Mouse (Mus musculus): Measurements from ENCODE around the gene Tlr12. TPM values are rescaled to one million over a fixed set of nuclear protein-coding genes. Genes with fewer than 3 reads are reported as not detected.
A peak's percentile ranks its signal among the peaks of the same experiment; 100 is the strongest.
"Not testable (repeated sequence)": the region's sequence is repeated elsewhere in the genome, so short reads cannot be mapped to it uniquely, and the experiment has no call there.

The Tlr12 gene
- total RNA-seq, 2 experiments from 2014 or later, result 1.5 to 1.7 TPM

DNA sequence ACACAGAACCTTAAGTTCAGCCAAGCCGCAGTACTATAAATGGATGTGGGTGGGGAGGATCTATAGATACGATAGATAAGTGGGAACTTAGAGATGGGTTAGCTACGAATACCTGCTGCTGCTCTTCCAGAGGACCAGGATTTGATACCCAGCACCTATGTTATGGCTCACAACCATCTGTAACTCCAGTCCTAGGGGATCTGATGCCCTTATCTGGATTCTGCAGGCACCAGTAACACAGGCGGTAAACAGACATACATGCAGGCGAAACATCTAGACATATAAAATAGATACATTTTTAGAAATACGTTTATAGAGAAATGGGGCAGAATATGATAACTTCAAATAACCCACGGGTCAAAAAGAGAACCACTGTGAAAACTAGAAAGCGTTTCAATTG is 2.7 kb upstream of the Tlr12 start:
- DNase-seq (ENCODE audit: low spot score in 2 of 2), result no peak

DNA sequence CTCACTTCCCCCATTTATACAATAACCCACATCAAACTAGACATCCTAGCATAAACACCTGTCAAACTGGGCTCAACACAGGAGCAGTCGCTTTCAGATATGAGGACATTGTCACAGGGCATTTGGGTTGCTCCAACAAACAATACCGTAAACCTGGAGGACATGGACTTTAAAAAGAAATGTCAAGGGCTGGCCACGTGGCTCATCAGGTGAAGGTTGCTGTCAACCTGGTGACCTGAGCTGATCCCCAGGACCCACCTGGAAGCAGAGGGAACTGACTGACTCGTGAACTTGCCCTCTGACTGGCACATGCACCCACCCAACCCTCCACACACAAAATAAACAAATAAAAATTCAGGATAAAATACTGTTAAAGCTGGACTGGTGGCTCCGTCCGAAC is 2.2 kb upstream of the Tlr12 start:
- DNase-seq (ENCODE audit: low spot score in 2 of 2), result no peak

DNA sequence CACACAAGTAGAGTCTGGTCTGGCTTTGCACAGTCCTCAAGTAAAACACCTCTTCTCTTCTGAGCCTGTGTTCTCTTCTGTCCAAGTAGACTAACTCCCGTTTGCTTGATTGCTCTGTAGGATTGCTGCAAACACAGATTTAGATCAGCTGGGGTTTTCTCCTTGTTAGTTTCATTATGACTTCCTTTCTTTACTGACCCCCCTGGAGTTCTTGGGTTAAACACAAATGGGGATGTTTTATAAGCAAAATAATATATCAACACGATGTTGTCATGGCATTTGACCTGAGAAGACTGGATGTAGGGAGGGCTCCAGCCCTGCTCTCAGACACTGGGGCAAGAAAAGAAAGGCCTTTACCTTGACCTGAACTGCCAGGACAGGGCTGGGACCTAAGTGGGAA is 544 bp upstream of the Tlr12 start:
- DNase-seq (ENCODE audit: low spot score in 2 of 2), result no peak

DNA sequence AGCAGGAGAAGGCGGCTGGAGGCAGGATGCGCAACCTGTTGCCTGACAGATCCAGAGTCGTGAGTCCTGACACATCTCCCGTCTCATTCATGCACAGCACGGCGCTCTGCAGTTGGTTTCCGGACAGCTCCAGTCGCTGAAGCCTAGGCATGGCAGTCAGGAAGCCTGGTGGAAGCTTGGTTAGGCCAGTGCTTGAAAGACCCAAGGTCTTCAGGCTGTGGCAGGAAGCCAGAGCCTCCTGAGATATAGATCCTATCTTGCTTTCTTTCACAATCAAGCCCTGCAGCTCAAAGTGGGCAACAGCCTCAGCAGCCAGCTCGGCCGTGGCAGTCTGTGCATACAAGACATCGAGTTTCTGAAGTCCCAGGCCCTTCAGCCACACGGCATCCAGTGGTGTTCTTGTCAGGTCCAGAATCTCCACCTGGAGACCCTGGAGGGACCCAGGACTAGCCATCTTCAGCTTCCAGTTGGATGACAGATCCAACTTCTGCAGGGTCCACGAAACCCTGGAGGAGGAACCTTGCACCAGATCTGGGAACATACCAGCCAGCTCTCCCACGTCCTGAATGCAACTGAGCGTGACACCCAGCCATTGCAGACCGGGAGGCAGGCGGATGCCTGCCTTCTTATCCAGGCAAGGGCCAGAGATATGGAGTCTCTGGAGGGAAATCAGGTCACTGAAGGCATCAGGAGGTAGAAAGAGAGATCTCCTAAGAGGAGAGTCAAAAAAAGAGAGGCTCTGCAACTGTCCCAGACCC is 877 bp downstream of the Tlr12 start:
- no peak for DNase-seq (ENCODE audit: low spot score in 2 of 2)

DNA sequence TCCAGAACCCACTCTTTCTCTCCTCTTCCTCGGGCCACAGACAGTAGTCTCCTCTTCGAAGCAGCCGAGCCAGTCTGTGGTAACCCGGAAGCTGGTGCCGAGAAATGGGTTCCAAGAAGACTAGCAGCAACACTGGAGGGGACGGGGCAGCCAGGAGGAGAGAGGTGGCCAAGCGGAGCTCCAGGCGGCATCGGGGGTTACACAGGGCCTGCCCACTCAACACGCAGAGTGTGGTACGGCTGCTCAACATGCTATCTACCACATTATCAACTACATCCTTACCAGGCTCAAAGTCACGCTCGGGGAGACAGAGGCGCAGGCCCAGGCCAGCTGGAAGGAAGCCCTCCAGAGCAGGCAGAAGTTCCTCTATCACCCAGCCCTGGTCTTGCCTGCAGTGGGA is 2.7 kb downstream of the Tlr12 start:
- no peak for DNase-seq (ENCODE audit: low spot score in 2 of 2)

DNA sequence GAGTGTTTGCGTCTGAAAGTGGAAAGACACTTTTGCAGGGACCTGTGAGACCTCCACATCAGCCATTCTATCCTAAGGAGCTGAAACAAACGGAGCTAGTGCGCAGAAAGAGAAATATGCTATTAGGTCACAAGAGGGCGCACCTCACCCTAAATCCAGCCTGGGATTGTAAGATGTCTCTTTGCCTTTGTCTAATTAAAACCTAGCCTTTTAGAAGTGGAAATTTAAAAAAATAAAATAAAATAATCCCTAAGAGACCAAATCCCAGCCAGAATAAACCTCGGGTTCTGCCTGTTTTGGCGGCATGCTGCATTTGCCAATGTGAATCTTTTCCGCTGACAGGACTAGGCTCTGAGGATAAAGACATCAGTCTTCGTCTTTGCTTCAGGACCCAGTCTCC is 5.1 kb downstream of the Tlr12 start:
- peak; percentile 37 to 55 for DNase-seq (ENCODE audit: low spot score in 2 of 2)

DNA sequence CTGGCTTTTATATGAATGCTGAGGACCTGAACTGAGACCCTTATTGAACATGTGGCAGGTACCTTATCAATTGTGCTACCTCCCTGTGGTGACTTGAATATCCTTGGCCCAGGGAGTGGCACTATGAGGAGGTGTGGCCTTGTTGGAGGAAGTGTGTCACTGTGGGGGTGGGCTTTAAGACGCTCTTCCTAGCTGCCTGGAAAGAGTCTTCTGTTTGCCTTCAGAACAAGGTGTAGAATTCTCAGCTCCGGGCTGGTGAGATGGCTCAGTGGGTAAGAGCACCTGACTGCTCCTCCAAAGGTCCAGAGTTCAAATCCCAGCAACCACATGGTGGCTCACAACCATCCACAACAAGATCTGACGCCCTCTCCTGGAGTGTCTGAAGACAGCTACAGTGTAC is 6.7 kb downstream of the Tlr12 start:
- DNase-seq (ENCODE audit: low spot score in 2 of 2), result not testable (repeated sequence)

DNA sequence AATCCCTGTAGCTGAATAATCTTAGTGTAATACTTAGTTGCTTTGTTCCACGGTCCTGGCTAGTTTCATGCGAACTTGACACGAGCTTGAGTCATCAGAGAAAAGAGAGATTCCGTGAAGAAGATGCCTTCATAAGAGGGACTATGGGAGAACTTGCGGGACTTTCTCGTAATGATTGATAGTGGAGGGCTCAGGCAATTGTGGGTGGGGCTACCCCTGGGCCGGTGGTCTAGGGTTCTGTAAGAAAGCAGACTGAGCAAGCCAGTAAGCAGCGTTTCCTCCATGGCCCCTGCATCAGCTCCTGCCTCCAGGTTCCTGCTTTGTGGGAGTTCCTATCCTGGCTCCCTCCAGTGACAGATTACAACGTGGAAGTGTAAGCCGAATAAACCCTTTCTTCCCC is 7.7 kb downstream of the Tlr12 start:
- DNase-seq (ENCODE audit: low spot score in 2 of 2), result no peak

DNA sequence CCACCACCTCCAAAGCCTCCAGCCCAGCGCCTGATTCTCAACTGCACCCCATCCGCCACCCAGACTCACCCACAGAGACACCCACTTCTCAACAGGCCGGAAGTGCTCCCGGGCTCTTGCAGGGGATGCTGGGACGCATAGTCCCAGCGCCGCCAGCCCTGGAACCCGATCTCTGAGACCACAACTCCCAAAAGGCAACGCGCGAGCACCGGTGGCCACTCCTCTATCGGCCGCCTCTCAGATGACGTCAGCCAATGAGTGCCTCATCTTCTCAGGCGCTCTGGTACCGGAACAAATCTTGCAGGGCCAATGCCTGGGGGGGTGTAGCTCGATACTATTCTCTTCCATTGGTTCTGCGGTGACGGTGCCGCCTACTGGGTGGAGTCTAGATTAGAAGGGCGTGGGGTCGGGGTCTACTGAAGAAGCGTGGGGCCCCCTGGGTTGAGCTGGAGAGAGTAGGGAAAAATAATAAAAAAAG is 8.5 kb downstream of the Tlr12 start, which contains the start of gene Zscan20:
Zscan20 (minus strand) TSS at position 174 of the 478 bp plus-strand sequence.
- DNase-seq (ENCODE audit: low spot score in 2 of 2), result peak; percentile 94 to 98

DNA sequence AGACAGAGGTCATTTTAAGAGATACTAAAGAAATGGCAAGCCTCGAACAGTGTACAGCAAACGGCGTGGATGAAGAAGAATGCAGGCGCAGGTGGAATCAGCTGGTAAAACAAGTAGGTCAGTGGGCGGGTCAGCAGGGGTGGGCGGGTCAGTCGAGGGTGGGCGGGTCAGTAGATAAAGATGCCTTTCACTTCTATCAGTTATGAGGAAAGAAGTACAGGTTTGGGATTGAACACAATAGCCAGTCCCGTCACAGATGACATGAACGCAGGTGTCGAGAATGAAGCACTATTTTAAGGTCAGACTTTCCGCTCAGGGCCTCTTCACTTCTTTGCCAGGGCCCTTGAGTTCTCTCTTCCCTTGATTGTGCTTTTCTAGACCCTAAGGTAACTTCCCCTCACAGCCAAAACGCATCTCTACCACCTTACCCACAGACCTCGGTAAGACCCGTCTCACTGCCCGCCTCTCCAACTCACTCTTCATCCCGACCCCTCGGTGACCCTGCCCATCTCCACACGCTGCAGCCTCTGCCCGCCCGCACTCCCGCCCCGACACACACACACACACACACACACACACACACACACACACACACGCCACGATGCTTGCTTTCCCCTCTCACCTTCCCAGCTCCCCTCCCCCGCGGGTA is 9.0 kb downstream of the Tlr12 start:
- DNase-seq (ENCODE audit: low spot score in 2 of 2), result no peak

DNA sequence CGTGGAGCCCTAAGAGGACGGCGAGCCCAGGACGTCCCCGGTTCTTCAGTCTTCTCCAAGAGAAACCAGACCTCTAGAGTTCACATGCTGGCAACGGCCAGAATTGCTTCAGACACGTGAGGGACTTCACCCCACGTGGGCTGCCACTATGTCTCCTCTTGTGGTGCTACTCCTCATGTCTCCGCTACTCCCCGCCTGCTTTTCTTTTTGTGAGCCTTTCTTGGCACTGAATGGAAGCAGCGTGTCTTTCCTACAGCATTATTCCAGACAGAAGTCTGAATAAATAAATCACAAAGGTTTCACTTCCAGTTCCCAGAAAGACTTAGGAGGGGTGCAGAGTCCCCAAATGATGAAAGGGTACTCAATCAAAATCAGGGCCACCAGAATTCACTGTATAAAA is 10.8 kb downstream of the Tlr12 start:
- DNase-seq (ENCODE audit: low spot score in 2 of 2), result peak in 1 of 2 experiments; percentile 40

DNA sequence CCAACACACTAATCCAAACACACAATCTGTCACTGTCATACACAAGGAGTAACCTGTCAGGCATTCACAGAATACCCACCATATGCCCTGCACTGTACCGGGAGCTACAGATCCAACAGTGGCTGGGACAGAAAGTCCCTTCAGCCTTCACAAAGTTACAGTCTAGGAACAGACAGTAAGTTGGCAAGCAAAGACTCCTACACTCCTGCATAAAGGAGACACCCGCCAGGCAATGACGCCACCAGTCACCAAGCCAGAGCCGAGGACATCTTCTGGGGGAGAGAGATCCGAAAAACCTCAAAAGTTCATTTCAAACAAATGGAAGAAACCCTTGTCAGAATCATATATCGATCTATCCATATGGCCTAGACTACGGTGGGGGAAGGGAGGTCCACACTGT is 11.8 kb downstream of the Tlr12 start:
- peak; percentile 49 to 50 for DNase-seq (ENCODE audit: low spot score in 2 of 2)

DNA sequence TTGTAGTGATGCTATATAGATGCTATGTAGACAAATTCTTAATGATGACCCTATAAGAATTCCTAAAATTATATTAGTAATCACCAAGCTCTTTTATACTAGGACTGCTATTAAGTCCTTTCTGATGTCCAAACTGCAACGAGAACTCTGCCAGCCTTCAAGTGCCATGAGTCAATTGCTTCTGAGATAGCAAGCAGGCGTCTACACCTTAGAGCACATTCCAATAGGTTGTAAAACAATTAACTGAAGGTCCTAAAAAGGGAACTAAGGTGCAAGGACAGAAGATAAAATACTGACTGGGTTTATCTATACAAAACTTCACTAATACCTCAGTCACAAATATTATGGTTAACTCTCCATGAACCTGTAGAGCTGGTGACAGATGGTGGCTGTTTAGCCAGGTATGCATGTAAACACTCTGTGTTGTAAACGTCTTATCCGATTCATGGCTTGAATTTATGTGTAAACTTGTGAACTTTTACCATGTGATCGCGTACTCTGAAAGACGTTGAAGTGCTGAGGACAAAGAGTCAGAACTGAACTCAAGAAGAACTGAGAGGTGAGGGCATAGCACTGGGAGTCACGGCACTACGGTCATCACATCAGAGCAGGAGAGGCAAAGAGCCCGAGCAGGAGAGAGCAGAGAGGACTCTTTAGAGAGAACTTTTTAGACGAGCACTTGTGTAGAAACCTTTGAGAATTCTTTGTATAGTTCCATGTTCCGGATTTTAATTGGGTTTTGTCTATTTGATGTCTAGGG is 20.4 kb downstream of the Tlr12 start:
- no peak for DNase-seq (ENCODE audit: low spot score in 2 of 2)

DNA sequence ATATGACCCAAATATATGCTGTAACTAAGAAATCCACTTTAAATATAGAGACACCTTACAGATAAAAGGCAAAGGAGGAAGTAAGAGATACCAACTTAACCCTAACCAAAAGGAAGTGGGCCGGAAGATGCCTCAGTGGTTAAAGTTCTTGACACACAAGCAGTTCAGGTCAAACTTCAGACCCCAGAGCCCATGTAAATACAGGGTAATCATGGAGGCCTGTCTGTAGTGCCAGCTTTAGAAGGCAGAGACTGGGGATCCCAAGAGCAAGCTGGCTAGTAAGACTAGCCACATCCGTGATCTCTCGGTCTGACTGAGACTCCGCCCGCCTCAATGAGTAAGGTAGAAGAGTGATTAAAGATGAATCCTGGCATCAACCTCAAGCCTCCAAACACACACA is 24.4 kb downstream of the Tlr12 start:
- no peak for DNase-seq (ENCODE audit: low spot score in 2 of 2)

DNA sequence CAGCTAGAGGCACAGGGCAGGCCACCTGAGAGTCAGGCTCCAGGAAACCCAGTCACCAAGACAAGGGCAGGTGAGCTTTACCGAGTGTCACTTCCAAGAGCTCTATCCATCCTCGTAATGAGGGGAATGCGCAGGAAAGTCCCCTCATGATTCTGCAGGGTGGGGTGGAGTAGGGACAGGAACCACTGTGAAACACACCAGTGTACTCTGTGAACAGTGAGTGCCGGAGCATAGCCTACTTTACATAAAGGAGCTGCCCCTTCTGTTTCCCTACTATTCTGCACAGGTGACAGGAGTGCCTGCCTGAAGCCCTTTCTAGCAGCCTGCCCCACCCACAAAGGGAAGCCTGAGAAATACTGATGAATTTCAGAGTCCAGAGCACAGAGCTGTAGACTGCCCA is 25.1 kb downstream of the Tlr12 start:
- DNase-seq (ENCODE audit: low spot score in 2 of 2), result no peak

DNA sequence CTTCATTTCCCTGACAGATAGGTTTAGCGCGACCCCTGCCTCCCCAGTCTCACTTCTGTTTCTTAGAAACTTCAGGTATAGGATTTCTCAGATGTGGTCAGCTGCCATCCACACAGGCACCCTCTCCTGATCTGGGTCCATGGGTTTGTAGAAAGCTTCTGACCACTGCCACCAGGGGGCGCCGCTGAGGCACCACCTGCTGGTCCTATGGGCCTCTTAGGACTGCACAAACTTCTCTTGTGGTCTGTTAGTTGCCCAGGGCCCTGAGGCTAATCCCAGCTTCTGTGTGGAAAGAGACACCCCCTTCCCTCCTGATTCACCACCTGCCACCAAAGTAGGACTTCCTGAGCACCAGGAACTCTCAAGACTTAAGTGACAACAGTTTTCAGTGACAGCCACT is 39.2 kb downstream of the Tlr12 start:
- no peak for DNase-seq (ENCODE audit: low spot score in 2 of 2)

DNA sequence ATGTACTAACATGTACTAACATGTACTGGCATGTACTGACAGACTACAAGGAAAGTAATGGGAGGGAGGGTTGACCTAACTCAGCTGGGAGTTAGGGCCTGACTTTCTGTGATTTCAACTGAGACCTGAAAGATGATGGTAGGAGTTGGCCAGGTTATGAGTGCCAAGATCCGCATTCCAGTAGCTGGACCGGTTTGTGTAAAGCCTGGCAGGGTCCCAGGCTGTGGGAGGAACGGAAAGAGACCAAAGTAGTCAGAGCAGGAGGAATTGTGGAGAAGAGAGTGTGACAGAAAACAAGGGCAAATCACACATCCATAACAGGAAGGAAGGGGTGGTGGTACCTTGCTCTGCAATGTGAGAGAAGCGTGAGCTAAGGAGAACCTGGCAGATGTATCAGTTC is 42.6 kb downstream of the Tlr12 start:
- no peak for DNase-seq (ENCODE audit: low spot score in 2 of 2)

Other genes with a start within 250 kb of the Tlr12 start
- gene Zscan20, start 8.5 kb downstream of the Tlr12 start, total RNA-seq (2021), result 1 to 10 TPM; 7.9 to 8.3 TPM
- 10 to 100 TPM; 89.1 to 89.2 TPM for gene Phc2, start 36.1 kb upstream of the Tlr12 start, total RNA-seq (2021)
- under 1 TPM; 0.28 to 0.37 TPM for gene A3galt2, start 136.7 kb upstream of the Tlr12 start, total RNA-seq (2021)
- gene Zfp362, start 187.4 kb upstream of the Tlr12 start, total RNA-seq (2021), result 10 to 100 TPM; 23.6 to 27.3 TPM